Mouse (Mus musculus): ENCODE measurements around the gene Ttc1. TPM values are rescaled to one million over a fixed set of nuclear protein-coding genes. Genes with fewer than 3 reads are reported as not detected.

Ttc1 gene
- polyA plus RNA-seq (2021; fragmentation: Nextera tagmentation), result 94.1 and 118 TPM in 2 replicates
- long read RNA-seq, experiment 1, transcript Ttc1-201 (8 exons, 1,438 nt), result major isoform, 320 of 341 reads
- long read RNA-seq, experiment 1, partial matches to known transcripts, result 9 of 341 reads
- long read RNA-seq, experiment 1, other reads (novel, unspliced or antisense), result 9 of 341 reads
- long read RNA-seq, experiment 2, transcript Ttc1-201 (8 exons, 1,438 nt), result major isoform, 73 of 111 reads
- long read RNA-seq, experiment 2, transcript Ttc1-203 (2 exons, 501 nt), result minor isoform, 30 of 111 reads
- long read RNA-seq, experiment 2, partial matches to known transcripts, result 8 of 111 reads
- long read RNA-seq, experiment 2, other reads (novel, unspliced or antisense), result 0 of 111 reads

GRCm38 (mm10) chr11:43747233-43748226 lies at the start of gene Ttc1:
Gene Ttc1 (minus strand): TSS chr11:43748008.

GRCm38 (mm10) chr11:43681472-43682414 lies 66.1 kb downstream of the Ttc1 start, which contains the start of gene Pwwp2a:
Gene Pwwp2a (plus strand): TSS chr11:43681998.

Other genes starting within 250 kb of the Ttc1 start
- gene Ccnjl, start 219.2 kb downstream of the Ttc1 start, polyA plus RNA-seq (2021; fragmentation: Nextera tagmentation), result 1.1 and 1.6 TPM in 2 replicates
- gene 4933415A04Rik, start 161.0 kb downstream of the Ttc1 start, polyA plus RNA-seq (2021; fragmentation: Nextera tagmentation), result 1.2 and 1.8 TPM in 2 replicates
- gene Fabp6, start 146.5 kb downstream of the Ttc1 start, polyA plus RNA-seq (2021; fragmentation: Nextera tagmentation), result not detected in 2 replicates
- gene Pwwp2a, start 66.0 kb downstream of the Ttc1 start, polyA plus RNA-seq (2021; fragmentation: Nextera tagmentation), result 7.4 and 10.2 TPM in 2 replicates
- gene Adra1b, start 153.2 kb upstream of the Ttc1 start, polyA plus RNA-seq (2021; fragmentation: Nextera tagmentation), result 2.9 and 6.7 TPM in 2 replicates

Measured in left cerebral cortex, adult 6 months (tissue).